Mouse (Mus musculus) heart, postnatal 0 days (tissue): ENCODE measurements around the gene Ube2g2.

Experiments used
- CTCF ChIP-seq: IDR thresholded peaks from 2 replicates; pipeline ENCODE4 v1.5.1; 2016; ENCODE audit warnings: antibody characterized with exemption, control low read depth, low read depth
- EP300 ChIP-seq: IDR thresholded peaks from 2 replicates; pipeline ENCODE4 v1.6.1; 2016; ENCODE audit warnings: antibody characterized with exemption, low read depth

DNA sequence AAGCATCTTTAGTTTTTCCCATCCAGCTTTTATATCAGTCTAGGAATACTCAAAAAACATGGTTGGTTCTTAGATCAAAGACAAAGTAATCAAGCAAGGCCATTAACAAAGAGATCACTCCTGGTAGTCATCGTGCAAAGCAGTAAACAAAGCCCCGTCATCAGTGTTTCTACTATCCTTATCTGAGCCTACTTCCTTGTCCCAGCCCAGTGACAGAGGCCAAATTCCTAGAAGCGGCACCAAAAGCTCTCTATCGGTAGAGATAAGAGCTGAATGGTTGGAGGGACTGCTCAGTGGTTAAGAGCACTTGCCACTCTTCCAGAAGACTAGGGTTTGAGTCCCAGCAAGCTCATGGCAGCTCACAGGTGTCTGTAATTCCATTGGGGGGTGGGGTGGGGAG is 49.4 kb downstream of the Ube2g2 start:
- TF ChIP-seq CTCF, result no peak
- no peak for TF ChIP-seq EP300
